Mouse (Mus musculus): ENCODE measurements around the gene Fhad1.

Gene Fhad1

DNA sequence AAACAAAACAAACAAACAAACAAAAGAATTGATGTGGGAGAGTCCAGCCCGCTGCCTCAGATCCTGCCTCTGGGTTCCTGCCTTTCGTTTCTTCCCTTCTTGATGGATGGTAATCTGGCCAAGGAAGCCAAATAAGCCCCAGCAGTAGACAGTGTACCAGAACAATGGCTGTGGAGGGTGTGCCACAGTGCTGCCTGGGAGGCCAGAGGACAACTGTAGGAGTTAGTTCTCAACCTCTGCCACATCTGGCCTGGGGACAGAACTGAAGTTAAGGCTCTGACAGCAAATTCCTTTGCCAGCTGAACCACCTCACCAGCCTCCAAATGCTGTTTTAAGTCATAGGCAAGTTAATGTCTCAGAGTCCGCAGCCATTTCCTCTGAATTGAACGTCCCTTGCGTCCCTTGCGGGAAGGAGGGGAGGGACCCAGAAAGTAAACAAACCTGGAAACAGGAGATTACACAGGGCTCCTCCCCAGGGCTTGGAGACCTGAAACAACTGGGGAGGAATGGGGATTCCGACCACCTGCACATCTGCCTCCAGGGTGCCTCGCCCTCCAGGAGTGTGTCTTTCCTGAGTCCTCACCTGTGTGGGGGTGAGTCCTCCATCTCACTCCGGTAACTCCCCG lies 133.5 kb downstream of the Fhad1 start:
- DNase-seq = no peak

- no peak for DNase-seq
These were observed 135.0 kb downstream of the Fhad1 start for GRCm38 (mm10) chr4:141879875-141880274.

DNA sequence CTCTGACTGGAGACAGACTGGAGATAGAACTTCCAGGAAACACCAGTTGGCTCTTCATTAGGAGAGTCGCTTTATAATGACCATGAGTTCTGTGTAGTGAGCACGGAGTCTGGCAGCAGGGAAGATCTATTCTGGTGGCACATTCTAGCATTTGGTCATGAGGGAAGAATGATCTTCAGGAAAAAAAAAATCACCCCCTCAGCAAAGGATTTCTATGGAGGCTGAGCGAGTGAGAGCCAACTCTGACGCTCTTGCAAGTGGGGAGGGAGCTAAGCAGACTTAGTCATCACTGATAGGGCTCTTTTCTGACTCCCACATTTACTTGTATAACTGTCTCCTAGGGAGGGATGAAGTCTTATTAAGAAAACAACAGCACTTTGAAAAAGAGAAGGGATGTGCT lies 135.8 kb downstream of the Fhad1 start:
- DNase-seq = no peak

GRCm38 (mm10) chr4:141878621-141879020 lies 136.3 kb downstream of the Fhad1 start:
- no peak for DNase-seq

GRCm38 (mm10) chr4:141875481-141876108 lies 139.3 kb downstream of the Fhad1 start:
- no peak for DNase-seq

DNA sequence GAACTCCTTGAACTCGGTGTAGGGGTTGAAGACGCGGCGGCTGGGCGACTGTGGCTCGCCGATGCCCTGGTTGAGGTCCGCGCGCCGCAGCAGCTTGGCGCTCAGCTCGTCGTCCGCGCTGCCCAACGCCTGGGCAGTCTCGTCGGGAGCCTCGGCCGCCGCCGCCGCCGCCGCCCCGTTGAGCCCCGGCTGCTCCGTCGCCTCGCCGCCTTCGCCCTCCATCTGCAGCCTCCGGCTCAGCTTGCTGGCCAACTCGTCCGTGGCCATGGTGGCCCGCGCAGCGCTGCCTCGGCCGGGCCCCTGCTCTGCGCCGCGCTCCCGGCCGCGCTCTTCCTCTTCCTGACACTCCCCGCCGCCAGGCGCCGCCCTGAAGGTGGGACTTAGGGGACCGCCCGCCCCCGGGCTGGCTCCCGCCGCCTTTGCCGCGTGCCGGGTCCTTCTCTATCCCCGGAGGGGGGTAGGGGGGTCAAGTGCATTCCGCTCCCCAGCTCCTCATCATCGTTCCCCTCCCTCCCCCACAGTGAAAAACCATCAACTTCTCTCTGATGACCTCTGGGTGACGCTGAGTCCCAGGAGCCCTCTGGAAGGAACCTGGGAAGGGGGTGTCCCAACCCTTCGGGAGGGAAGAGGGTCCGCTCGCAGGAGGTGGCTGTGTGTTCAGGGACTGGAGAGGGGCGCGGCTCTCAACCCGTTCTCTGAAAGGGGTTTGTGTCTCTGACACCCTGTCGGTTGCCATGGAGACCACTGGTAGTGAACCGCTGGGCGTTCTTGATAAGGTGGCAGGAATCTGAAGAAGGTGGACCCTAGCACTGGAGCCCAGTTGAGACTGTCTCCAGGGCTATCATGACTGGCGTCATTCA lies 140.1 kb downstream of the Fhad1 start, which contains the start of gene Efhd2:
Gene Efhd2, minus strand, starts transcription at position 320 of the 860 bp plus-strand sequence.
- DNase-seq = peak; percentile 76

- DNase-seq = no peak
These were observed 140.7 kb downstream of the Fhad1 start for GRCm38 (mm10) chr4:141874111-141874600.

DNA sequence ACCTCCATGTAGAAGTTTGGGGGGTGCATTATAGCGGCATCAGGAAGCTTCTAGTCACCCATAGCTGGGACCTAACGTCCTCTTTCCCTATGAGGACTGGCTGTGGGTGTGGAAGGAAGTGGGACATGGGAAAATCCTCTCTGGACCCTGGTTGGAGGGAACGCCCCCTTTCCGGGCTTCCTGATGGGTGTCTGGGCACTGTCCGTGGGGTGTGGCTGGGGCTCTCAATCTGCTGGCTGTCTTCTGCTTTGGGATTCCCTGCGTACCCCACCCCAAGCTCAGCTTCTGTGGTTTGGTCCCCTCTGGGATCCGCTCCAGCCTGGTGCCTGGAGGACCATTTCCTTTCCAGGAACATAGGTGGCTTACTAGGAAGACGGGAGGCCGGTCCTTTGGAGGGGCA lies 141.9 kb downstream of the Fhad1 start:
- no peak for DNase-seq

- no peak for DNase-seq
These were observed 143.0 kb downstream of the Fhad1 start for GRCm38 (mm10) chr4:141871909-141872308.

GRCm38 (mm10) chr4:141871333-141871725 lies 143.6 kb downstream of the Fhad1 start:
- DNase-seq = no peak

GRCm38 (mm10) chr4:141870666-141871332 lies 144.1 kb downstream of the Fhad1 start:
- no peak for DNase-seq

GRCm38 (mm10) chr4:141869436-141870215 lies 145.3 kb downstream of the Fhad1 start:
- DNase-seq = no peak

GRCm38 (mm10) chr4:141868051-141868450 lies 146.8 kb downstream of the Fhad1 start:
- no peak for DNase-seq

DNA sequence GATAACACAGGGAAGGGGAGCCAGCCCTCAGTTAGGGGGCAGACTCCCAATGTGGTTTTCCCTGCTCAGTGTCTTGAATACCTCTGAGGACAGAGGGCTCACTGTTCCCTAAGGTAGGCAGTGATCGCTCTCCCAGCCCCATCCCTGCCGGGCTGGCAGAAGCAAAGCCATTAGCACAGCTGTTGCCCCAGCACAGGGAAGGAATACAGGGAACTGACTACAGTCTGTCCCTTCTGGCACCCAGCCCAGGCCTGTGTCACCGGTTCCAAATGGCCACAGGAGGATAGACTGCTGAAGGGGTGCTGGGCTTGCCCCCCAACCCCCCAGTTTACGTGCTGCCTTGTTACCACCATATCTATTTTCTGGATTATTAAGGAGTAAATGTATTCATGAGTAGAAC lies 147.4 kb downstream of the Fhad1 start:
- no peak for DNase-seq

- DNase-seq = no peak
These were observed 147.9 kb downstream of the Fhad1 start for GRCm38 (mm10) chr4:141866933-141867490.

DNA sequence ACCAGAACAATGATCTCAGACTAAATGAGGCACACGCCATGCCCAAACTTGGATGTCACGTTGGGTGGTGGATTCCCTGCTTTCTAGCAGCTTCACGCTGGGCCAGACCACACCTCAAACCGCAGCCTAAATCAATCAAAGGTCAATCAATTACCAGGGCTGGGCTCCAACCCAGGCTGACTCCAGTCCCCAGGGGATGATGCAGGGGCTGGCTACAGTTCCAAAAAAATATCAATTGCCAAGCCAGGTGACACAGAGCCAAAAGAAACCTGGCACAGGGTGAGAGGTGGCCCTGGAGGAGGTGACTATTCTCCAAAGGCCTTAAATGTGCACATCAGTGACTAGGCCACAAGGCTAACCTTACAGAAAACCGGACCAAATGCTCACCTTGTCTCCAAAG lies 149.3 kb downstream of the Fhad1 start:
- DNase-seq = no peak

GRCm38 (mm10) chr4:141865006-141865405 lies 149.9 kb downstream of the Fhad1 start:
- DNase-seq = no peak

- DNase-seq = no peak
These were observed 150.4 kb downstream of the Fhad1 start for GRCm38 (mm10) chr4:141864506-141864905.

DNA sequence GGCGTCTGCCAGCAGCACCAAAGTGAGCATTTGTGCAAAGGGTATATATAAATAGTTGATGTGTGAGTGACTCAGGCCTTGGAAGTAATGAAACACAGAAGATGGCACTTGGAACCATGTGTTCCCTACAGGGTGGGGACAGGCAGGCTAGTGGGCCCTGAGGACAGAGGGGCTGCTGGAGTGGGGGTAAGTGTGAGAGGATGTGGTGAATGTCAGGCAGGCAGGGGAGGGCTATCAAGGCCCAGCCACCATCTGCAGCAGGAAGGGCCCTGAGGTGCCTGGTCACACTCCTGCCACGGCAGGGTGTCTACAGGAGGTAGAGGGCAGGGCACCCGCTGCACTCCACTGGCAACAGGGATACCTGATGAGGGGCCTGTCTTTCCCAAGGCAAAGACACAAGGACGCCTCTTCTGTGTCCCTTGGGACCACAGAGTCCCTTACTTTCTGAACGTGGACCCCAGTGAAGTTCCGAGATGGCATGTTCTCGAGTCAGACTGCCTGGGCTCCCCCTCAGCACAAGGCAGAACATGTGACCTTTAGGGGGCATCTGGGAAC lies 151.1 kb downstream of the Fhad1 start:
- no peak for DNase-seq

- no peak for DNase-seq
These were observed 152.0 kb downstream of the Fhad1 start for GRCm38 (mm10) chr4:141862867-141863266.

GRCm38 (mm10) chr4:141861591-141862295 lies 153.1 kb downstream of the Fhad1 start:
- DNase-seq = no peak
